Mouse (Mus musculus) C2C12 (cell line): ENCODE measurements around the gene Trem2.

Experiments
- CEBPB ChIP-seq: IDR thresholded peaks from one replicate; pipeline ENCODE4 v1.6.1; 2011; ENCODE audit warnings: low read depth, mild to moderate bottlenecking, control low read depth, moderate library complexity
- CTCF ChIP-seq: IDR thresholded peaks from one replicate; pipeline ENCODE4 v1.5.1; 2011; ENCODE audit not compliant: control insufficient read depth, insufficient read depth, insufficient read length
- MAX ChIP-seq: IDR thresholded peaks from one replicate; pipeline ENCODE4 v1.6.1; 2011; ENCODE audit warnings: mild to moderate bottlenecking, control low read depth
- MYOD1 ChIP-seq: IDR thresholded peaks from one replicate; pipeline ENCODE4 v1.6.1; 2011; ENCODE audit warnings: low read depth; ENCODE audit not compliant: control insufficient read depth, insufficient read length
- MYOG ChIP-seq: IDR thresholded peaks from one replicate; pipeline ENCODE4 v1.6.1; 2011; ENCODE audit not compliant: control insufficient read depth, insufficient read length; ENCODE audit errors: extremely low read depth
- USF1 ChIP-seq: IDR thresholded peaks from one replicate; pipeline ENCODE4 v1.6.1; 2011; ENCODE audit warnings: low read depth, mild to moderate bottlenecking, control low read depth, moderate library complexity

DNA sequence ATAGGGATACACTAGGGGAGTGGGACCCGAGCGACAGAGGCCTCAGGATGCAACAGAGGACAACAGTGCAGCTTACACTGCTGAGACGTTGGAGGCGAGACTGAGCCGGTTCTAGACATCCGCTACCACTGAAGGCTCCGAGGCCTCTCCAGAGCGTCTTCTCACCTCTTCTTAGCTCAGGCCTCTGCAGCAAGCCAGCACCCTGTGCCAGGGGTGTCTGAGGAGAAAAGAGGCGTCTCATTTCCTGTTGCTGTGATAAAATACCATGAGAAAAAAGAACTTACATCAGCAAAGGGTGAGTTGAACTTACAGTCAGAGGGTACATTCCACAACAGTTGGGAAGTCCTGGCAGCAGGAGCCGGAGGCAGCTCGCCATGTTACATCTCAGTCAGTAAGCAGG lies 20.6 kb upstream of the Trem2 start:
- no peak for TF ChIP-seq CTCF
- no peak for TF ChIP-seq MAX
- no peak for TF ChIP-seq USF1
- no peak for TF ChIP-seq MYOD1
- TF ChIP-seq CEBPB, result no peak
- no peak for TF ChIP-seq MYOG
